Mouse (Mus musculus) liver, embryonic 15.5 days (tissue): ENCODE results near the gene Frk. TPM values are rescaled to one million over a fixed set of nuclear protein-coding genes. Genes with fewer than 3 reads are reported as not detected.
"Not testable (repeated sequence)": the region's sequence is repeated elsewhere in the genome, so short reads cannot be mapped to it uniquely, and the experiment has no call there.

Experiments
- ATAC-seq: fragments of 200-750 bp; cut with Nextera tagmentation; 2 replicates; pipeline ENCODE4 v1.8.0; 2017; ENCODE audit warnings: moderate number of reproducible peaks, mild to moderate bottlenecking, moderate library complexity; ENCODE audit not compliant: insufficient read depth
- H3K27ac ChIP-seq: fragments of 300-500 bp; sonication (generic); replicated peaks from 2 replicates; pipeline ENCODE4 v1.5.1; 2015; ENCODE audit warnings: mild to moderate bottlenecking, inconsistent platforms
- H3K27me3 ChIP-seq: fragments of 300-500 bp; sonication (generic); 2 replicates; pipeline ENCODE4 v1.6.1; 2015; ENCODE audit warnings: mild to moderate bottlenecking, inconsistent platforms
- H3K36me3 ChIP-seq: fragments of 300-500 bp; sonication (generic); replicated peaks from 2 replicates; pipeline ENCODE4 v1.6.1; 2015; ENCODE audit warnings: moderate library complexity, mild to moderate bottlenecking, inconsistent platforms
- H3K4me1 ChIP-seq: fragments of 300-500 bp; sonication (generic); replicated peaks from 2 replicates; pipeline ENCODE4 v1.6.1; 2015; ENCODE audit warnings: inconsistent platforms
- H3K4me2 ChIP-seq: fragments of 300-500 bp; sonication (generic); 2 replicates; pipeline ENCODE4 v1.6.1; 2015; ENCODE audit warnings: moderate library complexity, mild to moderate bottlenecking, inconsistent platforms
- H3K4me3 ChIP-seq: fragments of 300-500 bp; sonication (generic); replicated peaks from 2 replicates; pipeline ENCODE4 v1.5.1; 2015; ENCODE audit warnings: mild to moderate bottlenecking, inconsistent platforms
- H3K9ac ChIP-seq: fragments of 300-500 bp; sonication (generic); 2 replicates; pipeline ENCODE4 v1.6.1; 2015; ENCODE audit warnings: moderate library complexity, mild to moderate bottlenecking, inconsistent platforms
- H3K9me3 ChIP-seq: fragments of 300-500 bp; sonication (generic); replicated peaks from 2 replicates; pipeline ENCODE4 v1.6.1; 2016; ENCODE audit warnings: inconsistent platforms
- WGBS: fragments of 180-500 bp; shearing (Covaris S2); methylation state at CpG from one replicate; pipeline ENCODE4 v1.1.7; 2015; ENCODE audit warnings: mixed read lengths; ENCODE audit not compliant: insufficient replicate concordance; 5-methylcytosine and 5-hydroxymethylcytosine counted together
- polyA plus RNA-seq: library from polyadenylated mRNA; unstranded; fragments of >200 nt; fragmentation: Nextera tagmentation; extraction: Ambion mirVana; gene quantifications from 2 replicates; pipeline ENCODE4 v1.2.1, GENCODE M21; 2015

The Frk gene
- polyA plus RNA-seq, 1 experiment from 2014 or later = 1.4 TPM

DNA sequence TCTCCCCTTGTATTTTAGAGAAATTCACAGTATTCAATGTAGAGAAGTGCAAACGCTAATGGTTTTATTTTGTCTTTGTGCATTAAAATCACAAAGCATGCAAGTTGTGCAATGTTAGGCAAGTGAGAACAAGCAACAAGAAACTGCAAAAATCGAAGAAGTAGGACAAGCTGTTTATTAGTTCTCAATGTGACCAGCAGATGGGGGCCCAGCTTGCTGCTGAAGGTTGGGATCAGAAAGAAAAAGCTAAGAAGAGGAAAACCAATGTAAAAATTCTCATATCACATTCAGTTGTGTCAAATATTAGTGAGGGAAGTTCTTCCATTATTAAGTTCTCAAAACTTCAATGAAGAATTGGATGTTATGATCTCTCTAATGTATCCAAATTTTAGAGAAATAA, 134.0 kb downstream of the Frk start:
- ATAC-seq = no peak
- Histone ChIP-seq H3K27me3 (no peaks in the 10 kb centered on the region), H3K9ac (no peak overlapping the region), H3K4me3 (no peak overlapping the region), H3K9me3 (no peaks in the 10 kb centered on the region), H3K4me1 (no peaks in the 10 kb centered on the region), H3K27ac (no peak overlapping the region), H3K4me2 (no peak overlapping the region), H3K36me3 (no peaks in the 10 kb centered on the region)
- 34% methylated on average over 2 of the region's 2 CpGs for WGBS

DNA sequence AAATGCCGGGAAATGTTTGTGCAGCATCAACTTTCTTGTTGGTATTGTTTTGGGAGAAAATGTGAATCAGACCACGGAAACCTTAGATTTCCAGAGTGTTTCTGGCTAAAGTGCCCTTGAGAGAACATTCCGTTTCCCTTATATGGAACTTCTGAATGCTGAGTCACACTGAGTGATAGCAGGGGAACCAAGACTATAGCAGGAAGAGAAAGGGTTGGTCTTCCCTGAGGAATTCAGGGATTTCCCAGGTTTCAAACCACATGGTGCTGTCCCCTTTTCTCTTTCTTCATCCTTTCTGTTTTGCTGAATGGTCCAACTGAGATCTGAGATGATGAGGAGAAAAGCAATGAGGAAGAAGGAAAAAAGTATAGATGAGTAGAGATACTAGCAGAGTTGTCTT, 135.3 kb downstream of the Frk start:
- H3K4me2 ChIP-seq = no peak overlapping the region
- H3K9me3 ChIP-seq = no peaks in the 10 kb centered on the region
- no peaks in the 10 kb centered on the region for H3K27me3 ChIP-seq
- WGBS = 41% methylated on average over 3 of the region's 3 CpGs
- H3K27ac ChIP-seq = no peak overlapping the region
- no peak for ATAC-seq
- no peaks in the 10 kb centered on the region for H3K36me3 ChIP-seq
- H3K4me1 ChIP-seq = no peaks in the 10 kb centered on the region
- no peak overlapping the region for H3K9ac ChIP-seq
- no peak overlapping the region for H3K4me3 ChIP-seq

DNA sequence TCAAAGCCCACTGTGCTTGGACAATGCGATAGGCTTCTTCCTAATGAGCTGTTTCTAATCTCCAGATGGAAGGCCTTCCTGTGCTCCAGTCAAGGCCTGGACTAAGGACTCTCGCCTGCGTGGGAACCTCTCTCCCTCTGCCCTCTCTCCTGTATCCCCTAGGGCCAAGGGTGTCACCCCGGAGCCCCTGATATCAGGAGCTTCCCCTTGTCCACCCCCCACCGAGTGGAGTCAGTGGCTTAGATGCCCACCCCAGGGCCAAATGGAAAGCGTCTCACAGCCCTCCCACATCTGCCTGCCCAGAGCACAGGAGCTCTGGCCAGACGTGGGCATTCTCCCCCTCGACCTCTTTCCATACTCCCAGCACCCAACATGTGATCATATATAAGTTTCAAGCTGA, 137.3 kb downstream of the Frk start:
- not testable (repeated sequence) for H3K9ac ChIP-seq, H3K36me3 ChIP-seq, ATAC-seq, H3K27ac ChIP-seq, H3K4me2 ChIP-seq, H3K9me3 ChIP-seq, H3K27me3 ChIP-seq, H3K4me3 ChIP-seq, H3K4me1 ChIP-seq
- WGBS = 54% methylated on average over 8 of the region's 8 CpGs

DNA sequence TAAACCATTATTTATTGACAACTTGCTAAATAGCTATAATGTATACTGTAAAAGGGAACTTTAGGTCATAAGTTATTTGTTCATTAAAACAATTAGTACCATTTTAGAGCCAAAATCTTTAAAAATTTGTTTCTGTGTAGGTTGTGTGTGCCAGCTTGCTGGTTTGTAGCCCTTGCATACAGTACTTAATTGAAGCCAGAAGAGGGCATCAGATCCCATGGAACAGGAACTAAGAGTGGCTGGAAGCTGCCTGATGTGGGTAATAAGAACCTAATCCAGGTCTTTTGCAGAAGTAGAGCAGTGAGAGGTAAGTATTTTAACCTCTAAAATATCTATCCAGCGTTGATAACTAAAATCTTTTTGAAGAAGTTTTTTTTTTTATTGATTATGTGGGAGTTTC, 155.0 kb downstream of the Frk start:
- Histone ChIP-seq H3K4me1 (no peaks in the 10 kb centered on the region), H3K4me3 (no peak overlapping the region), H3K9me3 (no peaks in the 10 kb centered on the region), H3K27ac (no peak overlapping the region), H3K4me2 (no peak overlapping the region), H3K36me3 (no peaks in the 10 kb centered on the region), H3K27me3 (no peaks in the 10 kb centered on the region), H3K9ac (no peak overlapping the region)
- ATAC-seq = no peak
- WGBS = 38% methylated on average over 1 of the region's 1 CpGs

Other genes starting within 250 kb of the Frk start
- gene Tspyl1, start 201.2 kb upstream of the Frk start, polyA plus RNA-seq = 26.2 and 27.2 TPM in 2 replicates
- gene Tspyl4, start 186.0 kb upstream of the Frk start, polyA plus RNA-seq = 0.55 and 0.76 TPM in 2 replicates
- 0.07 and 0.09 TPM in 2 replicates for gene Col10a1, start 93.4 kb upstream of the Frk start, polyA plus RNA-seq
- 7.2 and 7.4 TPM in 2 replicates for gene Nt5dc1, start 64.8 kb upstream of the Frk start, polyA plus RNA-seq